Mouse (Mus musculus) heart, adult 18-20 months (tissue): ENCODE measurements around the gene Pafah1b2. TPM values are rescaled to one million over a fixed set of nuclear protein-coding genes. Genes with fewer than 3 reads are reported as not detected.

Experiments
- DNase-seq, 2 experiments: peaks; one replicate each; pipeline ENCODE4 v3.0.0; 2021 to 2022; ENCODE audit warnings: mixed read lengths in 1 of 2
- long read RNA-seq, 2 experiments: library from polyadenylated mRNA; stranded (forward); transcript quantifications; one replicate each; pipeline ENCODE4 v2.0.0; 2021
- total RNA-seq, 2 experiments: library from RNA; stranded (reverse); gene quantifications; 2 replicates each; pipeline ENCODE4 v1.2.3; 2021

Pafah1b2 gene
- total RNA-seq = 10 to 100 TPM; 52.3 to 58.0 TPM
- long read RNA-seq, experiment 1, full-length matches to known transcripts = 37 of 42 reads
- long read RNA-seq, experiment 1, partial matches to known transcripts = 1 of 42 reads
- long read RNA-seq, experiment 1, other reads (novel, unspliced or antisense) = 4 of 42 reads
- long read RNA-seq, experiment 2, full-length matches to known transcripts = 28 of 31 reads
- long read RNA-seq, experiment 2, partial matches to known transcripts = 1 of 31 reads
- long read RNA-seq, experiment 2, other reads (novel, unspliced or antisense) = 2 of 31 reads

DNA sequence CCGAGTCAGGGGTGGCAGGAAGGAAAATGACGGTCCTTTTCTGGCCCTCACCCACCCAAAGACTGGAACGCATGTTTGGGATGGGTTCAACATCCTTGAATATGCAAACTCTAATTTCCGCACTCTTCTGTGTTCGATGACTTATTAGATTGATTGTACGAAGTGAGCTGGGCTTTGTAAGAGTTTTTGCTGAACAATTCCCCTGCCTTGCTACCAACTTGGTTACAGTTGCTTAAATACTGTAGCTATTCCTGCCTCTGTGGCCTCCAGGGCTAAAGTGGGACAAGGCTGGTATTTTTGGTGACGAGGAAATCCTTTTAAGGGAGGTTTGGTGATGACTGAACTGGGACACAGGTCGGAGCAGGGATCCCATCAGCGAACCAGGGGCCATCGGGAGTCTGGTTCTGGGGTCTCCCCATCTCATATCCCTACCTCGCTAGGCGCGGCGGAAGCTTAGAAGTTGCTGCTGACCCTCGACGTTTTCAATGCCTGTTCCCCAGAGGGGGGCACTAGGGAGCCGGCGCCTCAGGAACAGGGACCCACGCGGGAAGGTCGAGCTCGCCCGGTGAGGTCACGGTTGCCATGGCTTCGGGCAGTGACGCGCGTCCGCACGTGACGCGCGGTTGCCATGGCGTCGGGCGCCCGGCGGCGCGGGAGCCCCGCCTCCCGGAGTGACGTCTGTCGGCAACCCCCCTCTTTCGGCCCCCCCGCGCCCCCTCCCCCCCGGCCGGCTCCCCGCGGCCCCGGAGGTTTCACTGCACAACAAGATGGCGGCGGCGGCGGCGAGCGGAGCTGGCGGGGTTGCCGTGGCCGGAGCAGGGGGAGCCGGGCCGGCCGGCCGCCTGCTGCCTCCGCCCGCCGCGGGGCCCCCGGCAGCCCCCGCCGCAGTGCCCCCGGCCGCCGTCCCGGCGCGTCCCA is at the start of gene Pafah1b2, which contains the start of gene Sik3:
Gene Pafah1b2, minus strand, starts transcription at position 600 of the 918 bp plus-strand sequence.
Gene Sik3, plus strand, starts transcription at position 730 of the 918 bp plus-strand sequence.
- DNase-seq = peak; percentile 95 to 97

DNA sequence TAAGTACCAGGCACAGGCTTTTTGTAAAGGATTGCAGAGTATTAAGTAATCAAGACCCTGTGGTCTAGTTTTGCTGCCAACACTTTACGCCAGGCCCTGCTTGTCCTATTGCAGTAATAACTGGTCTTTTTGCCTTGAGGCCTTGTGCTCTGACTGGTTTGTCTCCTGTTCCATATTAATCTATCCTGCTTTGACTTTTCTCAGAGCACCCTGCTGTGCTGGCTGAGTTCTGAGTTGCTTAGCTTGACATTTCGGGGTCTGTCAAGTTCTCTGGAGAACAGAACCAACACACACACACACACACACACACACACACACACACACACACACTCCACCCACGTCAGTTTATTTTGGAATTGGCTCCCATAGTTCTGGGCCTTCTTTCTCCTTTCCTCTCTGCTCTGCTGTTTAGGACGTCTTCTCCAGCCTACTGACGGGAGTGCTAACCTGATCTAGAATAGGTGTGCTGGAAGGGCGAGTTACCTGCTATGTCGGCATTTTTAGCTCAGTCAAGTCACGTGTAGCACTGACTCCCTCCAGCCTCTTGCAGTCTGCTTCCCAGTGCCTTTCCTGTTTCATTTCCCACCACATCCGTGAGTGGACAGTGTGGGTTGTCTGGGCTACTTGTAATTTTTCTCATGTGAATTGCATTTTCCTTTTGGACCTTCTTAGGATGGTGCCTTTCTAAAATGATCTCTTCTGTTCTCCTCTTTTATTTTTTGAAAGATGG is 49.4 kb upstream of the Pafah1b2 start:
- peak; percentile 58 to 68 for DNase-seq

DNA sequence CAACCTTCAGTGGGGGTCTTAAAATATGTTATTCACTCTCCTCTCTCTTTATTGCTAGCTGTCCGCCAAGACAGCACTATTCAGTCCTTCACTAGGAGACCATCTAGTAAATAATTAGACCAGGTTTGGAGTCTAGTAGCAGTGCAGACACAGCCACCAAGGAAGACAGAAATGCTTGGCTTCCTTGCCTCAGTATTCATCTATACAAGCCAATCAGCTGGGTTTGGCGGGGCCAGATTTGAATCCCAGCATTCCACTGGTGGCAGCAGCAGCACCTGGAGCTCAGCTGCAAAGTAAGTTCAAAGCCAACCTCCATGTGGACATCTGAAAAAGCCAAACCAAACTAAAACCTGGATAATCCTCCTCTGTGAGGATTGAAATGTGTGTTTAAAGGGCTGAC is 47.8 kb upstream of the Pafah1b2 start:
- no peak for DNase-seq

DNA sequence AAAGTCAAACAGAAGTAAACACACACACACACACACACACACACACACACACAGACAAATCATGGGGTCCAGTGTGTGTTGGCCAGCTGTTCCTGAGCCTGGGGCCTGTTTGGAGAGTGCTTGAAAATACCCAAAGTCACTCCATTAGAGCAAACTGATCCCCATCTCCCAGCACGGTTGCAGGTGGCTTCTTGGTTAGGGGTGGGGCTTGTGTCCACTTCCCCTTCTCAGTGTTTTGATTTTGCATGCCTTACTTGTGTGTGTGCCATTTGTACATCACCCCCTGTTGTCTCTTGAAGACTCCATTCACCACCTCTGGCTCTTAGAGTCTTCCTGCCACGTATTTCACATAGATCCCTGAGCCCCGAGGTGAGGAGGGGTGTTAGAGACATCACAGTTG is 45.6 kb upstream of the Pafah1b2 start:
- DNase-seq = no peak

DNA sequence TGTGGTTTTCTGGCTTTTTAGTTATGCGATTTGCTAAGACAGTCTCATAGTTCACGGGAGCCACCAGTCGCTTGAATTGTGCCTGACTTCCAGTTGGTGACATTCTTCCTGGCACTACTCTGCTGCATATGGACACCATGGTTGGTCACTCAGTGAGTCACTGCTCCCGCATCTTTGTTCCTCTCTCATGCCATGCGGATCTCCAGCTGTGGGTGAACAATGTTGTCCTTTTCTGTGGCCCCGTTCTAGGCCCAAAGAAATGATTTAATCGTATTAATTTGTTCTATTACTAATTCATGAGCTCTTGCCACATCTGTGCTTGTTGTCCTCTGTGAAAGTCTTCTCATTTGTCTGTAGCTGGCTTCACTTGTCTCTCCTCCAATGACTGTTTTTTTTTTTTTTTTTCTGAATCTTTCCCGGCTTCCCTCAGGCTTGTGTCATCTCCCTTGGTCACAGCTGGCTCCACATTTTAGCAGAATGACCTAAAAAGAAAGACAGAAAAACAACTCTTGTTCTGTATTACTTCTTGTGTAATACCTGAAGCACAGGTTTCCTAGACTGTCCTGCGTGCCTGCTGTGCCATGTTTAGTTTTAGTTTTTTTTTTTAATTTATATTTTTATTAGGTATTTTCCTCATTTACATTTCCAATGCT is 40.6 kb upstream of the Pafah1b2 start:
- no peak for DNase-seq

DNA sequence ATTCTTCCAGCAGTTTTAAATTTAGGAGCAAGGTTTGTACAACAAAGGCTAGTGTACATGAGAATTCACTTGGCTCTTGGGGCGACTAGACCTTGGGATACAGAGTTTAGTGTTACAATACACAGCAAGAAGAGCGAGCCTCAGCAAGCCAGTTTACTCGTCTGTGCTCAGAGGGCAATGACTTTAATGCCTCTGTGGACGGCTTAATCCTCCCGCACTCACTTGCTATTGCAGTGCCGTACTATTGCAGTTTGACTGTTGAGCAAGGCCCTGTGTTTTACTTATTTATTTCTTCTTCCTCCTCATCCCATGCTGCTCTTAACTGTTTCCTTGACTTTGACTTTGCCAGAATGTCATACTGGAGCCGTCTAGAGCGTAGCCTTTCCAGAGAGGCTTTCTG is 37.7 kb upstream of the Pafah1b2 start:
- no peak for DNase-seq

DNA sequence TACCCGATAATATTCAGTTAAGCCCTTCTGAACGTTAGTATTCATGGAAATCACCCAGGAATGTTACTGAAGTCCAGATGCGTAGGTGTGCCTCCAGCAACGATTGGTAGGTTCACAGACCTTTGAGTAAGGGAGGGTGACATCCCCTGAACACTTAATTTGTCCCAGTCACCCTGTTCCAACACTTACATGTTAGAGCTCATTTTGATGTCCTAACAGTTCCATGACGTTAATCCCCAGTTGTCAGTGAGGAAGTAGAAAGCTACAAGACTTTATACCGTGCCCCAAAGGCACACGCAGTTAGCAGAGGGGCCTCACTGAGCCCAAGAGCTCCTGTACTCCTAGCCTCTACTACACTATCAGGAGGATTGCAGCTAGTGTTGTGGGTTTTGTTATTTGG is 37.0 kb upstream of the Pafah1b2 start:
- no peak for DNase-seq

DNA sequence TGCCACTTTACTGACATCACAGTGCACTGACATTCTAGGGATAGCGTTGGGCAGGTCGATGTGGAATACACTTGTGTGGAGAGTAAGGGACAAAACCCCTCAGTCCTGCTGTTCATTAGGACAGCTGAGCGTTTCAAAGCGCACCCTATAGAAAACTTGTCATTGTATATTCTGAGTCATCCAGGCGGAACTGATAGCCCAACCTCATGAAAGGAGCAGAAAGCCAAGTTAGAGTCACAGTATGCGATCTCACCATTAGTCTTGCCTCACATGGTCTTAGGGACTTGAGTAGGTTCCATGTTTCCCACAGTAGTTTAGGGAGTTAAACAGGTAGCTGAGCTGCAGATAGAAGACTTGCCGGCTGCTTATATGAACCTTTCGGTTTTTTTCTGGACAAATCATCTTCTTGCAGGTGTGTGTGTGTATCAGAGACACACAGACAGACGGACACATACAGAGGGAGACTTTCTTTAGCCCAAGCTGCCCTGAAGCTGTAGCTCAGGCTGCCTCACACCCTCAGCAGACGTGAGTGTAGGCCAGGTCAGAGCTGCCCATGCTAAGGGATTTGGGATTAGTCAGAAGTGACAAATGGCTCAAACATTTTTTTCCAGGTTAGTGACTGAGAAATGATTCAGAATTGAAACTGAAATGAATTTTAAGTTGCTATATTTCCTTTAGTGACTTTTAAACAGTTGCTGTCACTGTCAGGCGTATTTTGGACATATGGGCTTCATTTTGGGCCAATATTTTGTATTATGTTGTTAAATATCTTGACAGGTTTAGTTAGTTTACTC is 34.4 kb upstream of the Pafah1b2 start:
- no peak for DNase-seq

DNA sequence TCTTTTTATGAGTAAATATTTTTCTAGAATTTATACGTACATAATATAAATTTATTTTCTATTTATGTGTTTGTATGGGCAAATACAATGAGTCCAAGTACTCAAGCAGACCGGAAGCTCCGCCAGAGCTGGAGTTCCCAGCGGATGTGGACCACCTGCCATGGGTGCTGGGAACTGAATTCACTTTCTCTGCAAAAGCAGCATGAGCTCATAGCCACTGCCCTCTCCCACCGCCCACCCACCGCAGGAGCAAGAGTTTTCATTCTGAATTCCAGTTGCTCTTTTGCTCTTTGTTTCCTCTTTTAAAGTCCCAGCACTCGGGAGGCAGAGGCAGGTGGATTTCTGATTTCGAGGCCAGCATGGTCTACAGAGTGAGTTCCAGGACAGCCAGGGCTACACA is 31.1 kb upstream of the Pafah1b2 start:
- no peak for DNase-seq

DNA sequence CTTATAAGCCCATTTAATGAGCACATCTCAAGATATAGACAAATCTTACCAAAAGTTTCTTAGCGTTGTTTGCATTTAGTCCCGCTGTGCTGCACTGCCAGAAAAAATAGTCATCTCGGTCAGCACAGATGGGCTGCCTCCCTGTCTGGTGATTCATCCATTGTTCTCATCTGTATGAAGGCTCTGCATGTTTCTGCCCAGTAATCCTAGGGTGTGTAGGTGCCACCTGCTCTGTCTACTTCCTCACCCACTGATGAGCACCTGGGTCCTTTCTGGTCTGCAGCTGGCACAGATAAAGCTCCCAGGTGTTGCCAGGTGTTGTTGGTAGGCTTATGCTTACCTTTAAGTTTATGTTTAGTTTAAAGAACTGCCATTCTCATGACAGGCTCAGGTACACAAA is 29.9 kb upstream of the Pafah1b2 start:
- no peak for DNase-seq

DNA sequence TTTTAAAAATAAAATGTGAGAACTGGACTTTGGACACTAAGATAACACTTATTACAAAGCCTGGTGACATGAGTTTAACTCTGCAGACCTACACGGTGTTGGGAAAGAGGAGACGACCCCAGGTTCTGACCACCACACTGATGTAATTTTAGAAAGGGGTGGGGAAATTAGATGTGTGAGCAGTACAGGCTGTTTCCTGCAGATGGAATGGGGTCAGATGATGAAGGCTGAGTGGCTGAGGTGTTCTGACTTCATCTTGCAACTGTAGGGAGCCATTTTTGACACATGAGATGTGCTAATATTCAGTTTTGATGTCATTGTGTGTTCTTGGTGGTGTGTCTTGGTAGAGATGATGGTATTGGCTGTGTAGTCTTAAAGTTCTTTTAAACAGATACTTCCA is 28.7 kb upstream of the Pafah1b2 start:
- DNase-seq = no peak

DNA sequence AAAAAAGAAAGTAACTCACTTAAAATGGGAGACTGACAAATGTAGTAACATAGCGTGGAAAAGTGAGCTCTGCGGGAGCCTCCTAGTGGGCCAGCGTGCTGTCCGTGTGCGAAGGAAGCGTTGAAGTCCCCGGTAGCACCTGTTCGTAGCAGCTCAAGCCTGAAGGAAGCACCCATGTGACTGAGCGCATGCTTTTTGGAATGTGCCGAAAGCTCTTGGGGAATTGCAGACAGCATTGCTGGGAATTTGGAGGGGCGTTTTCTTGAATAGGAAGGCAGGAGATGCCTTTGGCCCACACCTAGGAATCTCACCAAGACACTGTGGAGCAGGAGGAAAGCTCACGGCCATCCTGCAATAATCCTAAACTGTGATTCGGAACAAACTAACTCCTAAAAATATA is 26.3 kb upstream of the Pafah1b2 start:
- DNase-seq = no peak

DNA sequence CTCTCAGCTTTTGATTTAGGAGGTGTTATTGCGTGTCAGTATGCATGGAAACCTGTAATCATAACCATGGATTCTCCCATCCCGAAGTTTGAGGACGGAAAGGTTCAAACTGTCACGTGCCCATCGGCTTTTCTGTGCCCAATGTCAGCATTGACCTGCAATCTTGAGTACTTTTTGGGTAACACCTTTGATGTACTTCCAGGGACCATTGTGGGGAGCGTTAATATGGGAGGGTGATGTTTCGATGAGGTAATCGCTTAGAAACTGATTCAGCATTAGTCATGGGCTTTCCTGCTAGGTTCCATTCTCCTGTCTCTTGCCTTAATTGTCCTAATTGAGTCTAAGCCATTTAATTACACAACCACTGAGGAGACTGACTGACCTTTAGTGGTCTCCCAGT is 24.4 kb upstream of the Pafah1b2 start:
- no peak for DNase-seq

DNA sequence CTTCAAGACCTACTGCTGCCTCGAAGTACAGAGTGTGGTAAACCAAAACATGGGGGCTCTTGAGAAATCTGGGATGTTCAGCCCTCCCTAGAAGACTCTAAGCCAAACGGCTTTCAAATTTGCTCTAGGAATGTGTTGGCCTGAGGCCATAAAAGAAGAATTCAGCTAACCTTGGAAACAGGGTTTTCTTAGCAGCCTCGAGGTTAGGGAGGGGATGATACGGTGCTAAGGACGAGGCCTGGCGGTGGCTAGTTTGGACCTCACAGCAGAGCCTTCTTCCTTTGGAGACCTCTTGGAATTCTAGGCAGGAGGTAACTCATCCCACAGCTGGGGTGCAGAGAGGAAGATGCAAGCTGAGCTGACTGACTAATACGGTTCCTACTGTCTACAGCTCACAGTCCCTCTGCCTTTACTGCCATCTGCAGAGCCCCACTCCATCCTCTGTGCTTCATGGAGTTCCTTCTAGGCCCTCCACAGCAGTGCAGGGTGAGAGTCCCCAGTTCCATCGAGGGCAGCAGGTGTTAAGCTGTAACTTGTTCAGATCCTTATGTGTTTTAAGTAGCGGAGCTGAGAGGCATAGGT is 22.9 kb upstream of the Pafah1b2 start:
- DNase-seq = no peak

DNA sequence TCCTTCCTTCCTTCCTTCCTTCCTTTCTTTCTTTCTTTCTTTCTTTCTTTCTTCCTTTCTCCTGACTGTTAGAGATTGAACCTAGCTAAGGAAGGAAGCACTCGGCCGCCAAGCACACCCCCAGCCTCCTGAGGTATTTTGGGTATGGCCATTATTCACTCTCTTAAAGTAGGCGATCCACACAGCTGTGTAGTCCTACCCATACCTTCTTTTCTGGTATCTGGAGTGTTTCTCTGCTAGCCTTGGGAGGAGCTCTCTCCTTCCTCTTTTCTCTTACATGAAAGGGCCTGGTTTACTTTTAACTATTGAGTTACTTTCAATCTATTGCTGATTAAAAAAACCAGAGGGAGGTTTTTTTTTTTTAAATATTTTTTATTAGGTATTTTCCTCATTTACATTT is 21.4 kb upstream of the Pafah1b2 start:
- no peak for DNase-seq

DNA sequence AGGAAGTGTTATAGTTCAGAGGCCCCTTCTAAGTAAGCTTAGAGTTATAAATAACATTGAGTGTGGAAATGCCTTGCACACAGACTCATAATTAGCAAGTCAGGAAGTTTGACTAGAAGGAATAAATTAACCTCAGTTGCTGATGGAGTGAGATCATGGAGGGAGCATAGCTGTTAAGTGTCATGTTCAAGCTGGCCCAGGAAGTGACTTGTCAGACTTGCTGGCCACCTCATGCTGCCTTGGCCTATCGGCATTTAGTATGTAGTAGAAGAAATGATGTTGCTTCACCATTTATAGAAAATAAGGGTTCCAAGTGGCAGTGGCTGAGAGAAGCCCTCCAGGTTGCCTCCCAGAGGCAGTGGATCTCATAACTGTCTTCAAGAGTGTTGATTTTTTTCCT is 20.6 kb upstream of the Pafah1b2 start:
- DNase-seq = no peak

DNA sequence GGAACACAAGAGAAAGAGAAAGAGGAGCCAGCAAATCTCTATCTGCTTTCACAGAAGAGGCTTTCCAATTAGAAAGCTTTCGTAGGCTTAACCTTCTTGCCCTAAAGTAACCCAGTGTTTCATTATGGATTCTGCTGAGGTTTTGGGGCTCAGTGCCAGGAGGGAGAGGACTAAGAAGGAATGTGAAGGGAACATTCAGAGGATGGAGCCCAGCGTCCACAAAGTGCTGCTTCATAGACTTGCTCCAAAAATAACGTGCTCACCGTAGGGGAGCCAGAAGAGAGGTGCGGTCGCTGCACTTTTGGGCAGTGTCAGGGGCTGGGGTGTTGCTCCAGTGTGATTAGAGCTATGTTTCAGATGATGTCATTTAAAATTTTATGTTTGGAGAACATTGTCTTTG is 19.7 kb upstream of the Pafah1b2 start:
- DNase-seq = peak; percentile 74 to 78

DNA sequence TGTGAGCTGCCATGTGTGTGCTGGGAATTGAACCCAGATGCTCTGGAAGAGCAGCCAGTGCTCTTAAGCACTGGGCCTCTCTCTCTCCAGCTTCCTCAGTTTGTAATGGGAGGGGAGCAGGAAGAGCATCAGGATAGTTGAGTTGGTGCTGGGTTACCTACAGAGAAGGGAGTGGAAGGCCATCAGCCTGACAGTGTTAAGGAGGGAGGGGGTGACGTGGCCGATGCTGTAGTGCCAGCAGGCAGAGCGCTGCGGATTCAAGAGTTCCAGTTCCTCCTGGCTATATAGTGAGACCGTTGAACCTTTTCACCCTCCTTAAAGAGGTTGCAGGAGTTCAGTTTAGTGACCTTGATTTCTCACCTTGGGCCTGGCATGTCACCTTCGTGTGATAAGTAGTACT is 18.5 kb upstream of the Pafah1b2 start:
- no peak for DNase-seq

DNA sequence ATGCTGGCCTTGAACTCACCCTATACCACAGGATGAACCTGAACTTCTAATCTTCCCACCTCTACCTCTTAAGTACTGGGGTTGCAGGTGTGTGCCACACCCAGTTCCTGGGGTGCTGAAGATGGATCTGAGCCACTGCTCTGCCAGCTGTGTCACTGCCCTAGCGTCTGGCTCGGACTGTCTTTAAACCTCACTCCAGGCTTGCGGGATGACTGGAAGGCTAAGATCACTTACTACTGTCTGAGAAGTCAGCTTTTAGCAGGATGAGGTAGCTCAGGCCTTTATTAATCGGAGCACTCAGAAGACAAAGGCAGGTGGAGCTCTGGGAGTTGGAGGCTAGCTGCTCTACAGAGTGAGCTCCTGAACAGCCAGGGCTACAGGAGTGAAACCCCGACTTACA is 17.7 kb upstream of the Pafah1b2 start:
- no peak for DNase-seq

DNA sequence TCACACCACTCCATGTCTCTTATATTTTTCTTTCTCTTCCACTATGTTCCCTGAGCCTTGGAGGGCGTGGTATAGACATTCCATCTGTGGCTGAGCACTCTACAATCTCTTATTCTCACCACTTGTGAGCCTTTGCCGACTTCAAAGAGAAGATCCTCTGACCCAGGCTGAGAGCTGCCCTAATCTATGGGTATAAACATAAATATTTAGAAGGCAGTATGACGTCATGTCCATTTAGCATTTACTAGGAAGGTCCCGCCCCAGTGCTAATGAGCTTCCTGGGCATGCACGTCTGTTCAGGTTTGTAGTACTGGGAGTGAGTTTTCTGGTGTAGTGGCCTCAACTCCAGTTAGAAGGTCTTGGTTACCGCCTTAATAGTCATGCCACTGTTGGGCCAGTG is 17.0 kb upstream of the Pafah1b2 start:
- DNase-seq = no peak

DNA sequence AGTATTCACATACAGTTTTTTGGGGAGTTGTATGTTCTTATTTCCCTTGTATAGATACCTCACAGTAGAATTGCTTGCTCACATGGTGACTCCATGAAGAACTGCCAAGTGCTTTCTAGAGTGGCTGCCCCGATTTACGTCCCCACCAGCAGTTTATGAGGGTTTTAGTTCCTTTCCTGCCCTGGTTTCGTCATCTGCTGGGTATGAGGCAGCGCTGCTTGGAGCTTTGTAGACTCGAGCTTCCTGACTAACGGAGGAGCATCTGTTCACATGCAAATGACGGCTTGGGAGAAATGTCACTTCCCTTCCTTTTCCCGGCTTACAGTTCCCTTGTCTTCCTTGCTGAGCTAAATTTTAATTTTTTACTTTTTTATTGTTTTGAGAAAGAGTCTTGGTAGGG is 15.5 kb upstream of the Pafah1b2 start:
- DNase-seq = peak in 1 of 2 experiments; percentile 34
